Mouse (Mus musculus): ENCODE data around the gene 4931409K22Rik. TPM values are rescaled to one million over a fixed set of nuclear protein-coding genes. Genes with fewer than 3 reads are reported as not detected.

The 4931409K22Rik gene
- polyA plus RNA-seq, 1 experiment from 2014 or later = 0.10 TPM

- Histone ChIP-seq H3K4me3 (no peak overlapping the region), H3K27ac (no peak overlapping the region), H3K27me3 (peaks cover 31% of the 10 kb centered on the region), H3K4me2 (replicated peaks) (no peak overlapping the region), H3K36me3 (no peaks in the 10 kb centered on the region), H3K9me3 (no peaks in the 10 kb centered on the region), H3K9ac (no peak overlapping the region), H3K4me1 (no peaks in the 10 kb centered on the region)
- WGBS = 54% methylated on average over 5 of the region's 5 CpGs
- no peak for ATAC-seq (ENCODE audit: insufficient number of reproducible peaks, insufficient read depth, low FRiP score, low TSS enrichment)
Measured at GRCm38 (mm10) chr5:24534292-24534691, 22.3 kb downstream of the 4931409K22Rik start.

- 45% methylated on average over 11 of the region's 11 CpGs for WGBS
- ATAC-seq (ENCODE audit: insufficient number of reproducible peaks, insufficient read depth, low FRiP score, low TSS enrichment) = no peak
- H3K4me3 ChIP-seq = no peak overlapping the region
Measured at GRCm38 (mm10) chr5:24533391-24533790, 23.2 kb downstream of the 4931409K22Rik start.

GRCm38 (mm10) chr5:24530042-24530689 is 26.4 kb downstream of the 4931409K22Rik start:
- H3K9ac ChIP-seq = no peak overlapping the region
- H3K4me1 ChIP-seq = peaks cover 12% of the 10 kb centered on the region; the same call in 1 of the 2 replicates
- no peak for ATAC-seq (ENCODE audit: insufficient number of reproducible peaks, insufficient read depth, low FRiP score, low TSS enrichment)
- H3K27ac ChIP-seq = no peak overlapping the region
- no peak overlapping the region for H3K4me2 ChIP-seq (replicated peaks)
- 20% methylated on average over 24 of the region's 24 CpGs for WGBS
- no peaks in the 10 kb centered on the region for H3K36me3 ChIP-seq
- H3K4me3 ChIP-seq = no peak overlapping the region
- H3K27me3 ChIP-seq = peaks cover 72% of the 10 kb centered on the region
- H3K9me3 ChIP-seq = no peaks in the 10 kb centered on the region

More at GRCm38 (mm10) chr5:24533391-24533790, 23.2 kb downstream of the 4931409K22Rik start:
- Histone ChIP-seq H3K27me3 (peaks cover 40% of the 10 kb centered on the region), H3K9me3 (no peaks in the 10 kb centered on the region), H3K4me1 (no peaks in the 10 kb centered on the region), H3K9ac (no peak overlapping the region), H3K27ac (no peak overlapping the region), H3K4me2 (replicated peaks) (no peak overlapping the region), H3K36me3 (no peaks in the 10 kb centered on the region)

GRCm38 (mm10) chr5:24527780-24528179 is 28.8 kb downstream of the 4931409K22Rik start:
- H3K4me2 ChIP-seq (replicated peaks) = no peak overlapping the region
- WGBS = 15% methylated on average over 6 of the region's 6 CpGs
- no peaks in the 10 kb centered on the region for H3K9me3 ChIP-seq
- H3K36me3 ChIP-seq = no peaks in the 10 kb centered on the region
- no peak for ATAC-seq (ENCODE audit: insufficient number of reproducible peaks, insufficient read depth, low FRiP score, low TSS enrichment)
- peaks cover 12% of the 10 kb centered on the region; the same call in 1 of the 2 replicates for H3K4me1 ChIP-seq
- H3K27ac ChIP-seq = no peak overlapping the region
- H3K27me3 ChIP-seq = peaks cover 87% of the 10 kb centered on the region
- H3K9ac ChIP-seq = no peak overlapping the region
- H3K4me3 ChIP-seq = no peak overlapping the region

- Histone ChIP-seq H3K27me3 (peaks cover 96% of the 10 kb centered on the region), H3K4me1 (peaks cover 12% of the 10 kb centered on the region; the same call in 1 of the 2 replicates), H3K36me3 (no peaks in the 10 kb centered on the region), H3K9ac (peak within 1 kb of the TSS; percentile 33), H3K9me3 (no peaks in the 10 kb centered on the region), H3K4me2 (replicated peaks) (peak within 1 kb of the TSS; percentile 68), H3K27ac (no peak within 1 kb of the TSS), H3K4me3 (peak within 1 kb of the TSS; percentile 38)
- no peak for ATAC-seq (ENCODE audit: insufficient number of reproducible peaks, insufficient read depth, low FRiP score, low TSS enrichment)
- under 1% methylated on average over 45 of the region's 49 CpGs for WGBS
Measured at GRCm38 (mm10) chr5:24526889-24527230, 29.7 kb downstream of the 4931409K22Rik start, which contains the start of gene Gbx1. Gbx1 (minus strand) TSS chr5:24527202.

- peaks cover 12% of the 10 kb centered on the region; the same call in 1 of the 2 replicates for H3K4me1 ChIP-seq
- H3K27me3 ChIP-seq = peaks cover 96% of the 10 kb centered on the region
- no peak overlapping the region for H3K27ac ChIP-seq
- WGBS = 0% methylated on average over 77 of the region's 109 CpGs
- no peaks in the 10 kb centered on the region for H3K36me3 ChIP-seq
- peak overlapping the region; percentile 68 for H3K4me2 ChIP-seq (replicated peaks)
- H3K4me3 ChIP-seq = peak overlapping the region; percentile 38
- no peak for ATAC-seq (ENCODE audit: insufficient number of reproducible peaks, insufficient read depth, low FRiP score, low TSS enrichment)
- H3K9ac ChIP-seq = peak overlapping the region; percentile 33
- H3K9me3 ChIP-seq = no peaks in the 10 kb centered on the region
Measured at GRCm38 (mm10) chr5:24526190-24526888, 30.3 kb downstream of the 4931409K22Rik start.

GRCm38 (mm10) chr5:24525360-24526189 is 31.0 kb downstream of the 4931409K22Rik start:
- H3K9ac ChIP-seq = peak overlapping the region; percentile 33; the same call in 1 of the 2 replicates
- ATAC-seq (ENCODE audit: insufficient number of reproducible peaks, insufficient read depth, low FRiP score, low TSS enrichment) = no peak
- peaks cover 92% of the 10 kb centered on the region for H3K27me3 ChIP-seq
- H3K9me3 ChIP-seq = no peaks in the 10 kb centered on the region
- peak overlapping the region; percentile 38 for H3K4me3 ChIP-seq
- H3K4me2 ChIP-seq (replicated peaks) = peak overlapping the region; percentile 68
- no peaks in the 10 kb centered on the region for H3K36me3 ChIP-seq
- H3K4me1 ChIP-seq = peaks cover 12% of the 10 kb centered on the region; the same call in 1 of the 2 replicates
- H3K27ac ChIP-seq = no peak overlapping the region
- 2% methylated on average over 34 of the region's 34 CpGs for WGBS

GRCm38 (mm10) chr5:24524522-24524921 is 32.1 kb downstream of the 4931409K22Rik start:
- Histone ChIP-seq H3K27me3 (peaks cover 88% of the 10 kb centered on the region), H3K36me3 (no peaks in the 10 kb centered on the region), H3K4me2 (replicated peaks) (no peak overlapping the region), H3K9ac (no peak overlapping the region), H3K4me3 (no peak overlapping the region), H3K4me1 (peaks cover 12% of the 10 kb centered on the region; the same call in 1 of the 2 replicates), H3K9me3 (no peaks in the 10 kb centered on the region), H3K27ac (no peak overlapping the region)
- 5% methylated on average over 4 of the region's 4 CpGs for WGBS
- no peak for ATAC-seq (ENCODE audit: insufficient number of reproducible peaks, insufficient read depth, low FRiP score, low TSS enrichment)

GRCm38 (mm10) chr5:24523806-24524205 is 32.8 kb downstream of the 4931409K22Rik start:
- no peak for ATAC-seq (ENCODE audit: insufficient number of reproducible peaks, insufficient read depth, low FRiP score, low TSS enrichment)
- Histone ChIP-seq H3K4me1 (peaks cover 12% of the 10 kb centered on the region; the same call in 1 of the 2 replicates), H3K4me2 (replicated peaks) (no peak overlapping the region), H3K27me3 (peaks cover 85% of the 10 kb centered on the region), H3K9me3 (no peaks in the 10 kb centered on the region), H3K9ac (no peak overlapping the region), H3K4me3 (no peak overlapping the region), H3K27ac (no peak overlapping the region), H3K36me3 (no peaks in the 10 kb centered on the region)
- 45% methylated on average over 8 of the region's 8 CpGs for WGBS

GRCm38 (mm10) chr5:24521366-24521765 is 35.2 kb downstream of the 4931409K22Rik start:
- Histone ChIP-seq H3K4me2 (replicated peaks) (no peak overlapping the region), H3K9me3 (no peaks in the 10 kb centered on the region), H3K27ac (no peak overlapping the region), H3K36me3 (no peaks in the 10 kb centered on the region), H3K4me3 (no peak overlapping the region), H3K9ac (no peak overlapping the region), H3K27me3 (peaks cover 60% of the 10 kb centered on the region), H3K4me1 (peaks cover 5% of the 10 kb centered on the region; the same call in 1 of the 2 replicates)
- ATAC-seq (ENCODE audit: insufficient number of reproducible peaks, insufficient read depth, low FRiP score, low TSS enrichment) = no peak
- 65% methylated on average over 8 of the region's 8 CpGs for WGBS

GRCm38 (mm10) chr5:24512271-24512670 is 44.3 kb downstream of the 4931409K22Rik start:
- Histone ChIP-seq H3K9ac (no peak overlapping the region), H3K4me1 (no peaks in the 10 kb centered on the region; the same call in 1 of the 2 replicates), H3K4me2 (replicated peaks) (no peak overlapping the region), H3K36me3 (no peaks in the 10 kb centered on the region), H3K27ac (no peak overlapping the region), H3K27me3 (no peaks in the 10 kb centered on the region), H3K4me3 (no peak overlapping the region), H3K9me3 (0 out of 2 replicates have a peak, but pooled peaks cover 2% of the 10 kb centered on the region)
- no peak for ATAC-seq (ENCODE audit: insufficient number of reproducible peaks, insufficient read depth, low FRiP score, low TSS enrichment)
- 46% methylated on average over 8 of the region's 8 CpGs for WGBS
